Mouse (Mus musculus): ENCODE results near the gene Cops6.

Gene Cops6

DNA sequence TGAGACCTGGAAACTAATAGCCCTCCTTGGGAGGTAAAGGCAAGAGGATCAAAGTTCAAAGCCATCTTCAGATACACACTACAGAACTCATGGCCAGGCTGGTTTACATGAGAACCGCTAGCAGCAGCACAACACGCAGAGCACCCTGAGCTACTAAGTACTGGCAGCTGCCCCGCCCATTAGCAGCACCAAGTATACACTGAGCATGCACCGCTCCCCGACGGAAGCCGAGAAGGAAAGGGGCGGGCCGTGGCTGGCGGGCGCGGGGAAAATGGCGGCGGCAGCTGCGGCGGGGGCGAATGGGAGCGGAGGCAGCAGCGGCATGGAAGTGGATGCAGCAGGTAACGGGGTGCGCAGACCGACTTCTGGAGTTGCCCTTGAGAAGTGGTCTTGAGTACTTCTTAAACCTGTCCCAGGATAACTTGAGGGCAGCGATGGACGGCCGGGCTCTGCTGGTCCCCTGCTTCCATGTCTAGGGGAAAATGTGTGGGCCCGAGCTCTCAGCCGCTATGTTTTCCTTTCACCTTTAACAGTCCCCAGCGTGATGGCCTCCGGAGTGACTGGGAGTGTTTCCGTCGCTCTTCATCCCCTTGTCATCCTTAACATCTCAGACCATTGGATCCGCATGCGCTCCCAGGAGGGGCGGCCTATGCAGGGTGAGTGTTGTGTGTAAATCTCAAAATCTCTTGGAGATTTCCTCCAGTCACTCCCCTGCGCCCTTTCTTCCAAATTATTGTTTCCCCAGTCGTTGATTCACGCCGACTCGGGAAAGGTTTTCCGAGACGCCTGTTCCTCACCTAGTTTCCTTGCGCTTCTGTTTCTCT, at the start of gene Cops6:
Gene Cops6, plus strand, starts transcription at position 230 of the 824 bp plus-strand sequence.
- peak; percentile 96 to 97 for DNase-seq

DNA sequence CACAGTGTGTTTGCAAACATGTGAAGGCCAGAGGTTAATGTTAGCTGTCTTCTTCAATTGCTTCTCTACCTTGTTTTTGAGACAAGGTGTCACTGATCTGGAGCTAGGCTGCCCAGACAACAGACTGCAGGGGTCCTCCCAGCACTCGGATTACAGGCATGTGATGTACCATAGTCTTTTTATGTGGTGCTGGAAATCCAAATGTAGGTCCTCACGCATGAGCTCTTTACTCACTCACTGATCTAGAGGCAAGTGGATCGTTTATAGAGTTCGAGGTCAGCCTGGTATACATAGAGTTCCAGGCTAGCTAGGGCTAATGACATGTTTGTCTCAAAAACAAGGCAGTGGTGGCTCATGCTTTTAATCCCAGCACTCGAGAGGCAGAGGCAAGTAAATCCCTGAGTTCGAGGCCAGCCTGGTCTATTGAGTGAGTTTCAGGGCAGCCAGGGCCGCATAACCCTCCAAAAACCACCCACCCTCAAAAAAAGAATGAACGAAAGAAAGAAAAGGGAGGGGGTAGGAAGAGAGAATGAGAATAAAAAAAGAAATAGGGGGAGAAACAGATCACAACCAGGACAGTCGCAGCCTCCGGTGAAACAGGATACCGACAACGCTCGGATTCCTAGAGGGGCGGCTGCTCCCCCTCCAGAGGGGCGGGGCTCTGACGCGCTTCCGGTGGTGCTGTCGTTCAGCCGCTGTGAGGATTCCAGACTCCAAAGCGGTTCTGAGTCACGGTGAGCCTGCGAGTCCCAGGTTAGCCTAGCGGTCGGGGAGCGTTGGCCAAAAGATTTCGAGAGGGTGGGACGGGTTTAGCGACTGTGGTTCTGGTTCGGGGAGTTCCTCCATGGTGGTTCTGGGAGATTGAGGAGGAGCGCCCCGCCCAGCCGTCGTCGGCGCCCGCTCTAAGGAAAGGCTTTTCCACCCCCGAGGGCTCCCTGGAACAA, 44.3 kb upstream of the Cops6 start, which contains the start of gene Zscan21:
Gene Zscan21, plus strand, starts transcription at position 649 of the 944 bp plus-strand sequence.
- peak; percentile 90 to 94 for DNase-seq

DNA sequence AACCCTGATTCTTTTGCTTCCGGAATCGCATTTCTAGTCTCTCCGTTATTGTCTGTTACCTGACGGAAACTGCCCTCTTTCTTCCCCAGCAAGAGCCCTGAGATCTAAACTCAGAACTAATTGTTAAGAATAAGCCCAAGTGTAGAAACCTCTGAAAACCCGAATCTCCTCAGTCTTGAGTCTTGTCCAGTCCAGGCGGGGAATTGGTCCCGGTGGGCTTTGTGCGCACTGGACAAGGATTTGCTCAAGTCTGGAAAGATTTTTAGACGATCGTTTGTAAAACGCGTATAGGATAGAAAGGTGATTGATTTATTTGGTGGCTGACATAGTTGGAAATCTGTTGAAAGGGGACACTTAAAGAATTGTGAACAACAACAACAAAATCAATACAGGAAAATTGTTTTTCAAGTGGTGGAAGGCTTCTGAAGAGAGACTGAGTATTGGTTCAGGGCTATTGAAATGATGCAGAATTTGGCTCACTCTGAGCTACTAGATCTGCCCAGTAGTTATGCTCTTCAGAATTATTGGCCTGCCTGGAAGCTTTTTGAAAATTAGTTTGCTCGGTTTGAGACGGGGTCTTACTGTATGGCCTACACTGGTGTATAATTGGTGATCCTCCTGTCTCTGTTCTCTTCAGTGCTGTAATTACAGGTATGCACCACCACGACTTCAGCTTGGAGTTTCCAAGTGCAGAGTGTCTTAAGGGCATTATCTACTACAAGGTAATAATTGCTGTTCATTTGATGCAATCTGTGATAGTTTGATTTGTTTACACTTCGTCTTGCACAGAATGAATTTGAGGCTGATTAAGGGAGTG, 43.5 kb upstream of the Cops6 start:
- DNase-seq = no peak

DNA sequence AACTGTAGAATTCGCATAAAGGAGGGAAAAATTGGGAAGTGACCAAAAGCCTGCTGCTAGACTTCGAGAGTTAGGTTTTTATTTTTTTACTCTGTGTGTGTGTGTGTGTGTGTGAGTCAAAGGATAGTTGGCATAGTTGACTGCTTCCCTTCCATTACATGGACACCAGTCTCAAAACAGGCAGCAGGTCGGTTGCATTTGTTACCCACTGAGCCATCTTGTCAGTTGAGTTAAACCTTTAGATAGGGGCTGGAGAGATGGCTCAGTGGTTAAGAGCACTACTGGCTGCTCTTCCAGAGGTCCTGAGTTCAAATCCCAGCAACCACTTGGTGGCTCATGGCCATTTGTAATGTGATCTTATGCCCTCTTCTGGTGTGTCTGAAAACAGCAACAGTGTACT, 42.8 kb upstream of the Cops6 start:
- DNase-seq = no peak

DNA sequence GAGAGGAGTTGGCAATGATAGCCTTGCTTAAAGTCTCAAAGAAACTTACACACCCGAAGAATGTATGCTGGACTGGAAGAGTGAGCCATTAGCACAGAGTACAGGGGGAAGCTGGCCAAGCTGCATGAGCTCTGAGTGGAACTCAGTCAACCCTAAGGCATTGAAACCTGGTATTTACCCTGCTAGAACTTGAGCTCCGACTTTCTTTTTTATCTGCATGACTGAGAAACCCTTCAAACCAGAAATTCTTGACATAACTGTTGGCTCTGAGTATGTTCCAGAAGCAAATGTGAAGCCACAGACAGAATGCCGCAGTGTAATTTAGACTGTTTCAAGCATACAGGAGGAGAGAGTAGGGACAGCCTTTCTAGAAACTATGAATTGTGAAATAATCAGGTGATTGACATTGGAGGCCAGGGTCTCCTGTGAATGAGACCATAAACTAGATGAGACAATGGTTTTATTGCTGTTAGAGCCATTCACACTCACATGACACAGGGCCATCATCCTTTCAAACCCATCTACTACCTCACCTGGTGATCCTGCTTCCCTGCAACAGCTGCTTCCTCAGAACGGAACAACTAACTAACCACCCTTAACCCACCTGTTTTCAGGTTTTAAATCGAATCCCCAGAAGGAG, 28.3 kb upstream of the Cops6 start:
- peak; percentile 61 for DNase-seq

DNA sequence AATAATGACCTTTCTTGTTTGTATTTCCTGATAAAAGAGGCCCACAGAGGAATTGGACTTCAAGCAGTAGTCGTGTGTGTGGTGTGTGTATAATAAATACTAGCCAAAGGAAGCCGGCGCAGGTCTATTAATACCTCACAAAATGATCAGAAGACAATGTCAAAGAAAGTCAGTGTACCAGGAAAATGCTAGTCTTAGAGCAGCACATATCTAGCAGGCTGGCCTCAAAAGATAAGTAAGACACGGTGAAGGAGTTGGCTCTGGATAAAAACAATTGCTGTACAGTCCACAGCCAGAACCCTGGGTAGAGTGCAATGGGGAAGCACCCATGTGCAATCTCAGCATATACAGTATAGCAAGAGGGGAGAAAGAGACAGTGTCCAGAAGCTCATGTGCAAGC, 23.6 kb upstream of the Cops6 start:
- no peak for DNase-seq

DNA sequence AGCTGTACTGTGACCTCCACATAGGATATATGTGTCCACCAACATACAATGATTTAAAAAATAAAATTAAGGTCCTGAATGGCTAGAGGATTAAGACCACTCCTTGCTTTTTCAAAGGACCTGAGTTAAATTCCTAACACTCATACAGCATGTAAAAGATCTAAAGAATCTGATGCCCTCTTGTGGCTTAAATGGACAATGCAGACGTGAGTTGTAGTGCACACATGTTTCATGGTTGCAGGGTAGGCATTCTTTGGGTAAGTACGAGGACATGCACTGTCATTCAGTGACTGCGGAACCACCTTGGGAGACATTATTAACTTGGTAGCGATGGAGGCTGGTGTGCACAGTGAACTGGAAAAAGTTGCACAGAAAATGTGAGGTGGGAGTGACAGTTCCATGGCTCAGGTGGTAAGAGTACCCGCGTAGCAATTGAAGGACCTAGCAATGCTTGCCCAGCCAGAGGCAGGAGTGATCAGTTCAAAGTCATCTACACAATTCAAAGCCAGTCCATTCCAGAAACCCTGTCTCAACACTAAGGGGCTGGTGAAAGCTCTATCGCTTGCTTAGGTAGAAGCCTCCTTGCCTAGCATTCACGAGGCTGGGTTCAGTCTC, 22.8 kb upstream of the Cops6 start:
- peak; percentile 64 to 73 for DNase-seq

DNA sequence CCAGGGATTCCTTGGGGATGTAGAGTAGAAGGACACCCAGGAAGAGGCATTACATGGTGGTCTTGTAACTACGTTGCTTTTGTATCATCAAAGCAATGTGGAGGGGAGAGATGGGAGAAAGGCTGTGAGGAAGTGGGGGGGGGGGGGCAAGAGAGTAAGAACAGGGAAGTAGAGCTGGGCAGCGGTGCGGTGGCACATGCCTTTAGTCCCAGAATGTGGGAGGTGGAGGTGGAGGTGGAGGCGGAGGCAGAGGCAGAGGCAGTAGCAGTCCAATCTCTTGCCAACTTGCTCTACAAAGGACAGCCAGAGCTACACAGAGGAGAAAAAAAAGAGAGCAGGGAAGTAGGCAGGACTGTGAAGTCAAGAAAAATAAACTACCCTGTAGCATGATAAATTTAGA, 22.3 kb upstream of the Cops6 start:
- DNase-seq = no peak

DNA sequence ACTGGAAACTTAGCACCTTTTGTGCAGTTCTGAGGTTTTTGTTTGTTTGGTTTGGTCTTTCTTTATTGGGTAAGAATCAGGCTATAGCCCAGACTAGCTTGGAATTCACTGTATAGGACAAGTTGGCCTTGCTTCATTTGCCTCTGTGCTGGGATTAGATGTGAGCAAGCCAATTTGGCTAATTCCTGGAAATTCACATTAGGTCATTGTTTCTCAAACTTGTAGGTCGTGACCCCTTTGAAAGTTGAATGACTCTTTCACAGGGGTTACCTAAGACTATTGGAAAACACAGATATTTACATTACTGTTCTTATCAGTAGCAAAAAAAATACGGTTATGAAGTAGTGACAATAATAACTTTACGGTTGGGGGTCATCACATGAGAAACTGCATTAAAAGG, 6.5 kb upstream of the Cops6 start:
- DNase-seq = no peak

DNA sequence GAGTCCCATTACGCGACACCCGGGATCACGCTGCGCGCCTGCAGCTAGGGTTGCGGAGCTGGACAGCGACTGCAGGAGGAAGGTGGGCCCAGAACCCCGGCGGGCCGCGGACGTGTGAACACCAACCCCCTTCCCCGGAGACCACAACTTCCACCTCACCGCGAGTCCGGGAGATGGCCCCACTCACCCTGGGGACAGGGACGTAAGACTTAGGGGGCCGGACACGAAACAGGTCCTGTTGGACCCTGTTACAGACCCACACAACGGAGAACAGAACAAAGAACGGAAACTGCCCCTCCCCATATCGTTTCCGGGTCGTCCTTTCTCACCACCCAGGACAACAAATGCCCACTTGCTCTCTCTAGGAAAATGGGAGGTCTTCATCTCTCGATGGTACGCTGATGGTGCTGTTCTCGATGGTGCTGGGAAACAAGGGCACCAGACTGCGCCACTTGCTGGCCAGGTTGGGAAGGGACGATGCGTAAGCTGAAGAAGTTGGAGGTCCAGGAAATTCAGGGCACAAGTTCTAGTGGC, 5.4 kb upstream of the Cops6 start, which contains the start of gene Zfp113:
Gene Zfp113, minus strand, starts transcription at position 302 of the 534 bp plus-strand sequence.
- peak; percentile 91 to 97 for DNase-seq

DNA sequence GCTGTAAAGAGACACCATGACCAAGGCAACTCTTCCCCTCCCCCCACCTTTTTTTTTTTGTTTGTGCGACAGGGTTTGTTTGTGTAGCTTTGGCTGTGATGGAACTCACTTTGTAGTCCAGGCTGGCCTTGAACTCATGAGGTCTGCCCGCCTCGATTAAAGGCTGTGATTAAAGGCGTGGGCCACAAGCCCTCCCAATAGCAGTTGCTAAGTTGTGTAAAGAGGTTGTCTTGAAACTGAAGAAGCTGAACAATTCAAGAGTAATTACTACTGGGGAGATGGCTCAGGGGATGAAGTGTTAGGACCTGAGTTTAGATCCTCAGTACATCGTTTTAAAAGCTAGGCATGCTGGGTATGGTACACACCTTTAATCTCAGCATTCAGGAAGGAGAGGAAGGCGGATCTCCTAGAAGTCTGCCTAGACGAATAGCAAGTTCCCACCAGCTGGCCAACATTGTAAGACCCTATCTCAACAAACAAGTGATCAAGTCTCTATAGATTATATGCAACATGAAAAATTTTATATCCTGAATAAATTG, 578 bp upstream of the Cops6 start:
- no peak for DNase-seq

DNA sequence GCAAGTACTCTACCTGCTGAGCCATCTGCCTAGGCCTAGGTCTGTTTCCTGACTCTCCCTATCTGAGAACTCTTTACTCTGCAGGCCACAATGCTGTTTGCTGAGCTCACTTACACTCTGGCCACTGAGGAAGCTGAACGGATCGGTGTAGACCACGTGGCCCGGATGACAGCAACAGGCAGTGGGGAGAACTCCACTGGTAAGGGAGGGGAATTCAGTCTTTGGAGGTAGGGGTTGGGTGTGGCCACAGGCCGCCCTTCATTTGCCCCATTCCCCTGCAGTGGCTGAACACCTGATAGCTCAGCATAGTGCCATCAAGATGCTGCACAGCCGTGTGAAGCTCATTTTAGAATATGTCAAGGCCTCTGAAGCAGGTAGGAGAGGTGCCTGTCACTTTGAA, 2.2 kb downstream of the Cops6 start:
- no peak for DNase-seq

DNA sequence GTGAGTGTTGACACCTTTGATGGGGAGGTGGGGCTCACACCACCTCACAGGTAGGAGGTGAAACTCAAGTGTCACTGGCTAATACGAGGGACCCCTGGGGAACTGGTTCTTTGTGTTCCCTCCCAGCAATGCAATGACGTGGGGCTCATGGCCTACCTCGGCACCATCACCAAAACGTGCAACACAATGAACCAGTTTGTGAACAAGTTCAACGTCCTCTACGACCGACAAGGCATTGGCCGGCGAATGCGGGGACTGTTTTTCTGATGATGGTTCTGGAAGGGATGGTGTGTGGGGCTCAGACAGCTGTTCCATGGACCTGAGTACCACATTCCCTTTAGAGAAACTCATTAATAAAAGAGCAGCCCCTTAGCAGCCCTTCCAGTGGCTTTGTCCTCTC, 2.7 kb downstream of the Cops6 start:
- DNase-seq = no peak

DNA sequence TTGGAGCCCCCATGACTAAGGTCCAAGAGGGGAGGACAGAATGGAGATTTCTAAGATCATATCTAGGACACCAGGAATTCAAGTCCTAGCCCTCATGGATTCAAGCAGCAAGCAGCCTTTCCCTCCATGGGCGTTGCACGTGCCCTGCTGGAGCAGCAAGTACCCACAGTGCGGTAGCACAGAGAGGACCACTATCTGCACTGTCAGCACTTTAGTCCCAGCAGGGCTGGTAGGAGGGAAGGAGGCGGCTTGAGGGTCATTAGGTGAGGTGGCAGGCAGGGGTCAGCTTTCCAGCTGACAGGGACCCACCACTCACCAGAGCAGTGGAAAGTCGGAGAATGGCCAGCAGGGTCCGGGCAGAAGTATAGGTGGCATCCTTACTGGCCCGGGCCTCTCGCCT, 4.7 kb downstream of the Cops6 start:
- DNase-seq = peak in 1 of 2 experiments; percentile 10

DNA sequence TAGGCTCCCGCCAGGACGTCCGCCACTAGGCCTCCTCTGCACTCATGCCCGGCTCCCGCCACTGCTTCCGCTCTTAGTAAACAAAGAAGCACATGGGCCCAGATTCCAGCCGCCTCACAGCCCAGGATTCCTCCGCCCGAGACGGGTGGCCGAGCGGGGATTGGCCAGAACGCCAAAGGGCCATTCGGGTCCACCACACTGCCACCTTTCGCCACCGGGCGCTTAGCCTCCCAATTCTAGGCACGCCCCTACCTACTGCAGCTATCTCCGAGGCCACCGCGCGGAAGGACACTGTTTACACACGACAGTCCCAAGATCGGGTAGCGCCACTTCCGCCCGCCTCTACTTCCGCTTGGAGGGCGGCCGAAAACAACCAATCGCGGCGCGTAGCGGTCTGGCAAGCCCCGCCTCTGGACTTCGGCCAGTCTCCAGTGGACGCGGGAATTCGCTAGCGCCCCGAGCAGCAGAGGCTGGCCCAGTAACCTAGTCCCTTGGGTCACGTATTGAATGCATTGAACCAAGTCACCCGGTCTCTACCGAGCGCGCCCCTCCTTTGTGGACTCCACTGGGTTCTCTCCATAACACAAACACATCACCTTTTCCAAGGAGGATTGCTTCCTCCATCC, 10.2 kb downstream of the Cops6 start:
- peak; percentile 98 to 99 for DNase-seq

DNA sequence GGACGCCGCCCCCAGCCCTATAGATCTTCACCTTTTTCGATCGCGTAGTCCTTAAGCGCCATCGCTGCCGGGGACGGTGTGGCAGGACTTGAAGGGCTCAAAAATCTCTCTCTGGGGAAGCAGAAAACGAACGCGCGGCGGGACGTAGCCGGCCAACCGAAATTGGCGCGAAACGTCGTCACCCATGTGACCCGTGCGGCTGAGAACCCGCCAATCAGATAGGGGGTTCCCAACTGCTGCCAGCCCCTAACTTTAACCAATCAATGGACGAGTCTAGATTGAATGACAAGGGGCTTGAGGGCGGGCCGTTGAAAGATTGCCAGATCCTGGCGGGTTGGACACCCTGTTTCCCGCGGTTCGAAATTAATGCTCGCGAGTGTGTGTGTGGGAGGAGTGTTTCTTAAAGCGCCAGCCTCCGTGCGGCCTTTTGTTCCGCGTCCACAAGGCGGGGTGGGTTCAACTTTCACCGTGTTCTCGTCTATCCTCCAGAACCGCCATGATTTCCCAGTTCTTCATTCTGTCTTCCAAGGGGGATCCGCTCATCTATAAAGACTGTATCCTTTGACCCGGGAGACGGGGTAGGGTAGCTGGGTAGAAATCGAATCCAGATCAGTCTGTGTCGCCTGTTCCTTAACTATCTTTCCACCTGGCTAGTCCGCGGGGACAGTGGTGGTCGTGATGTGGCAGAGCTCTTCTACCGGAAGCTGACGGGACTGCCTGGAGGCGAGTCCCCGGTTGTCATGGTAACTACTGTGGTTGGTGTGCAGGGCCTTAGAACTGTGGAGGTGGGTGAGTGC, 11.0 kb downstream of the Cops6 start, which contains the start of the genes Ap4m1 and Mcm7:
Gene Ap4m1, plus strand, starts transcription at position 308 of the 797 bp plus-strand sequence.
Gene Mcm7, minus strand, starts transcription at position 728 of the 797 bp plus-strand sequence.
- peak; percentile 98 to 99 for DNase-seq

DNA sequence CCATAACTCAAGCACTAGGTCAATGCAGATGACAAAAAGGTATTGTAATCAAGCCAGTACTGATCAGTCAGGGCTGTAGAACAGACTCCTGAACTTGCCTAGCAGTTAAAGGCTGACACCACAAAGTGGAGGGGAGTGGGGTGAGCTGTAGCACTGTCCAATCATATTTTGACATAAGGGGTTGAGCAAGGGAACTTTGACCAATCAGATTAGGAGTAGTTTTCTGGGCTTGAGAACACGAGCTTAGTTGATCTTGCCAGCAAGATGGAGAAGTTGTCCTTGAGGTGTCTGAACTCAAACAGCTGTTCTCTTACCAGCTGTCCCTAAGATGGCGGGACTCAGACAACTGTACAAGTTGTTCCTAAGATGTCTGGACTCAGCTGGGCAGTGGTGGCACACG, 12.3 kb downstream of the Cops6 start:
- DNase-seq = no peak

DNA sequence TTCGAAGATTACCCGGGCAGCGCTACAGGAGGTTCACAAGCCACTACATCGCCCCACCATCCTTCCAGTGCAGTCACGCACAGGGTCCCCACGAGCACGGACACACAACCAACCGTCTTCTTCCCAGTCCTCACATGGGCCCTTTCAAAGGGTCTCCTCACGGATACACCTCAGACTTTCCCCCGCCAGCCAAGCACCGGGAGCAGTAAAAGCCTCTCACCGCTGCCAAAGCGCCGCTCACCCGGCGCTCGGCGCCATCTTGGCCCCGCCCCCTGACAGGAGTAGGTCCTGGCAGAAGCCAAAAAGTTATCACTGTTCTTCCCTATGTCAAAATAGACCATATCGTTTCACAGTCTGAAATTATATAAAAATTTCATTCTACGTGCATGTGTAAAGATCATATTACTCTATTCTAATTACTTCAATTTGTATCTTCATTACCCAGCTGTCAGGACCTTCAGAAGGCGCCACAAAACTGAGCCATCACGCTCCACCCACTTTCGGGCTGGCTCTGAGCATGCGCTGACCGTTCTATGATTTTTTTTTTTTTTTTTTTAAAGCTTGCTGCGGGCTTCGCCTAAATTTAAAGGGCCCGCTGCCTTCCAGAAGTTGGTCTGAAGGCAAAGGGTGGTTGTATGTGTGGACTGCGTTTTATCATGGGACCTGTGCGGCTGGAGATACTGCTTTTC, 26.2 kb downstream of the Cops6 start, which contains the start of the genes Taf6 and Cnpy4:
Gene Taf6, minus strand, starts transcription at position 502 of the 689 bp plus-strand sequence.
Gene Cnpy4, plus strand, starts transcription at position 536 of the 689 bp plus-strand sequence.
- peak; percentile 86 to 90 for DNase-seq
